Mouse (Mus musculus) liver, embryonic 11.5 days (tissue): ENCODE measurements around the gene Efhd2. TPM values are rescaled to one million over a fixed set of nuclear protein-coding genes. Genes with fewer than 3 reads are reported as not detected.
A peak's percentile ranks its signal among the peaks of the same experiment; 100 is the strongest.

ENCODE experiments used
- ATAC-seq: fragments of 200-750 bp; cut with Nextera tagmentation; replicated peaks from 2 replicates; pipeline ENCODE4 v1.8.0; 2017; ENCODE audit warnings: moderate number of reproducible peaks, mild to moderate bottlenecking, moderate TSS enrichment, moderate library complexity; ENCODE audit not compliant: low FRiP score
- DNase-seq: peaks from one replicate; pipeline ENCODE4 v3.0.0-alpha.2; 2017; ENCODE audit warnings: low spot score
- H3K27ac ChIP-seq: fragments of 300-500 bp; sonication (generic); 2 replicates; pipeline ENCODE4 v1.5.1; 2014; ENCODE audit warnings: mild to moderate bottlenecking, low read depth, low read length, control low read depth
- H3K27me3 ChIP-seq: fragments of 300-500 bp; sonication (generic); replicated peaks from 2 replicates; pipeline ENCODE4 v1.6.1; 2014; ENCODE audit warnings: low read length, mixed read lengths; ENCODE audit not compliant: control insufficient read depth, insufficient read depth
- H3K36me3 ChIP-seq: fragments of 300-500 bp; sonication (generic); 2 replicates; pipeline ENCODE4 v1.6.1; 2014; ENCODE audit warnings: mild to moderate bottlenecking, low read length, moderate library complexity, mixed read lengths; ENCODE audit not compliant: control insufficient read depth, insufficient read depth
- H3K4me1 ChIP-seq: fragments of 300-500 bp; sonication (generic); replicated peaks from 2 replicates; pipeline ENCODE4 v1.6.1; 2014; ENCODE audit warnings: low read length, mixed read lengths; ENCODE audit not compliant: control insufficient read depth, insufficient read depth
- H3K4me2 ChIP-seq: fragments of 300-500 bp; sonication (generic); 2 replicates; pipeline ENCODE4 v1.6.1; 2014; ENCODE audit warnings: mild to moderate bottlenecking, control low read depth, moderate library complexity
- H3K4me3 ChIP-seq: fragments of 300-500 bp; sonication (generic); 2 replicates; pipeline ENCODE4 v1.5.1; 2014; ENCODE audit warnings: low read depth, low read length, control low read depth
- H3K9ac ChIP-seq: fragments of 300-500 bp; sonication (generic); 2 replicates; pipeline ENCODE4 v1.6.1; 2014; ENCODE audit warnings: low read depth, low read length, control low read depth
- H3K9me3 ChIP-seq: fragments of 300-500 bp; sonication (generic); 2 replicates; pipeline ENCODE4 v1.6.1; 2016; ENCODE audit warnings: low read length, inconsistent platforms, mixed read lengths; ENCODE audit not compliant: control insufficient read depth
- WGBS: fragments of 180-500 bp; shearing (Covaris S2); extraction: QIAGEN DNeasy Blood & Tissue Kit; methylation state at CpG from one replicate; pipeline ENCODE4 v1.1.7; 2014; 5-methylcytosine and 5-hydroxymethylcytosine counted together
- polyA plus RNA-seq: library from polyadenylated mRNA; unstranded; fragments of >200 nt; fragmentation: Nextera tagmentation; extraction: Ambion mirVana; gene quantifications from 2 replicates; pipeline ENCODE4 v1.2.1, GENCODE M21; 2014

The Efhd2 gene
- polyA plus RNA-seq, 1 experiment from 2014 or later, result 69.1 TPM

DNA sequence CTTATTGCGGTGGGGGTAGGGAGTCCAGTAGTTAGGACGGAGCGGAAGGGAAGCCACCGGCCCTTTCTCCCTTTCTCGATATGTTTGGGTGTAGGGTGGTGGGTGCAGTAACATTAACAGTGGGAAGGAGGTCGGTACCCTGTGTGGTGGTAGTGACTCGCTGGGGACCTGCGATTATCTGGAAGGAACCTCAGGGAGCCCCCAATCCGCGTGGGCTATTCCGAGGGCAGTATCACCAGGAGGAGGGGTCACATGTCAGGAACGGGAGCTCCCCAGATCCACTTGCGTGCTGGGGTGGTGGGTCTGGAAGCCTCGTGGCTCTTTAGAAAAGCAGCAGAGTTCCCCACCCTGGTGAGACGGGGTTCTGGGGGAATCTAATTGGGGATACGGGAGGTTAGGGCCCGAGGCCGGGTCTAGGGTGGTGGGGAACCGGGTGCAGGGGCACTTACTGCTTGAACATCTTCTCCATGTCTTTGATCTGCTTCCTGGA is 564 bp downstream of the Efhd2 start:
- Histone ChIP-seq H3K9me3 (no peaks in the 10 kb centered on the region), H3K27ac (peak overlapping the region; percentile 83; the same call in 1 of the 2 replicates), H3K27me3 (peaks cover 2% of the 10 kb centered on the region; the same call in 1 of the 2 replicates), H3K36me3 (no peaks in the 10 kb centered on the region), H3K4me3 (peak overlapping the region; percentile 88), H3K9ac (peak overlapping the region; percentile 92), H3K4me2 (peak overlapping the region; percentile 97), H3K4me1 (peaks cover 35% of the 10 kb centered on the region)
- DNase-seq, result no peak
- ATAC-seq, result no peak; the same call in 1 of the 2 replicates
- under 1% methylated on average over 19 of the region's 19 CpGs for WGBS

GRCm38 (mm10) chr4:141872977-141873376 is 1.7 kb downstream of the Efhd2 start:
- Histone ChIP-seq H3K27ac (no peak overlapping the region), H3K4me3 (peak overlapping the region; percentile 88), H3K36me3 (no peaks in the 10 kb centered on the region), H3K9ac (peak overlapping the region; percentile 92; the same call in 1 of the 2 replicates), H3K4me2 (peak overlapping the region; percentile 97), H3K9me3 (no peaks in the 10 kb centered on the region), H3K27me3 (peaks cover 2% of the 10 kb centered on the region; the same call in 1 of the 2 replicates), H3K4me1 (peaks cover 35% of the 10 kb centered on the region)
- WGBS, result 79% methylated on average over 9 of the region's 9 CpGs
- no peak for DNase-seq
- no peak for ATAC-seq

DNA sequence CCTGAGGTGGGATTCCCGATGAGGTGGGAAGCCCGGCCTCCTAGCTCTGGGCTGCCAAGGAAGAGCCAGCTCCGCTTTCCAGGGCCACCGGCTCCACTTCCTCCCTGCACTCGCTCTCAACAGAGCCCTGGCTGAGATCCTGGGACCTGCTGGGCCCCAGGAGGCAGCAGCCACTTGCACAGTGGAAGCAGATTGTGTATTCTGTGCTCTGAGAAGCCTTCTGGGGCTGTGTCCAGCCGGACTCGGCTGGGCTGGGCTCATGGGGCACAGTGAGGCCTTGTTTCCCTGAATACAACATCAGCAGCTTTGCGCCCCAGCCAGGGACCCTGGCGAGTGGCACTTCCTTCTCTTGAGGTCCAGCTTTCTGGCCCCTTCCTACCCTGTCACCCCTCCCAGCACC is 2.8 kb downstream of the Efhd2 start:
- no peak for DNase-seq
- Histone ChIP-seq H3K4me2 (peak overlapping the region; percentile 97), H3K9ac (no peak overlapping the region), H3K4me3 (no peak overlapping the region; the same call in 1 of the 2 replicates), H3K27ac (no peak overlapping the region; the same call in 1 of the 2 replicates), H3K9me3 (no peaks in the 10 kb centered on the region), H3K36me3 (no peaks in the 10 kb centered on the region), H3K4me1 (peaks cover 38% of the 10 kb centered on the region), H3K27me3 (0 out of 2 replicates have a peak, but pooled peaks cover 2% of the 10 kb centered on the region)
- no peak for ATAC-seq
- WGBS, result 76% methylated on average over 9 of the region's 9 CpGs

GRCm38 (mm10) chr4:141871333-141871725 is 3.4 kb downstream of the Efhd2 start:
- no peak overlapping the region for H3K9ac ChIP-seq
- 91% methylated on average over 3 of the region's 3 CpGs for WGBS

DNA sequence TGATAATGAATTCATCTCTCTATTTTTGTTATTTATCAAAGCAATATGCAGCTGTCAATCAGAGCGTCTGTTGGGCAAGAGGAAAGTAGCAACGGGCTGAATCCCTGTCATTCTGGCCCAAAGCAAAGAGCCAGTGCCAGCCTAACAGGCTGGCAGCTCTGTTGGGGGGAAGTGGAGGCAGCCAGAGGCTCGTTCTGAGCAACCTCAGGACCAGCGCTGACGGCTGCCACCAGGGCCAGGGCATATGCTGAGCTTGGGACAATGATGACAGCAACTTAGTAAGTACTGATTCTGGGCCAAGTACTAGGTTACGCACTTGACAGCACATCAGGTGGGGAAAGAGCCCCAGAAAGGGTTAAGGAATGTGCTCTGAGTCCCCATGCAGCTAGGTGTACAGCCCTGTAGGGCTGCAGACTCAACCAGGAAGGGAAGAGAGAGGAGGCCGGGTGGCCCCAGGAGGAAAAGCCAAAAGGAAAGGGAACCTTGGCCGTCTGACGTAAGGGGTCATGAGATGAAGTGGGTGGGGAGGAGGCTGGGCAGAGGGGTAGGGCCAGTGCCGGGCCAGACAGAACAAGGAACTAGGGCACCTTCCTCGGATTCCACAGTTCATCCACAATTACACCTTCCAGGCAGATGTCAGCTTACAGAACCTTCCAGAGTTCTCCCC is 3.9 kb downstream of the Efhd2 start:
- Histone ChIP-seq H3K27me3 (no peaks in the 10 kb centered on the region), H3K9ac (no peak overlapping the region), H3K36me3 (no peaks in the 10 kb centered on the region), H3K4me3 (no peak overlapping the region), H3K27ac (no peak overlapping the region), H3K9me3 (no peaks in the 10 kb centered on the region), H3K4me1 (peaks cover 35% of the 10 kb centered on the region), H3K4me2 (no peak overlapping the region)
- ATAC-seq (no peak), DNase-seq (no peak)
- 75% methylated on average over 11 of the region's 11 CpGs for WGBS

More at GRCm38 (mm10) chr4:141871333-141871725, 3.4 kb downstream of the Efhd2 start:
- no peak overlapping the region for H3K27ac ChIP-seq
- H3K36me3 ChIP-seq, result no peaks in the 10 kb centered on the region
- H3K4me1 ChIP-seq, result peaks cover 40% of the 10 kb centered on the region
- no peaks in the 10 kb centered on the region for H3K9me3 ChIP-seq
- H3K4me2 ChIP-seq, result peak overlapping the region; percentile 97; the same call in 1 of the 2 replicates
- 0 out of 2 replicates have a peak, but pooled peaks cover 2% of the 10 kb centered on the region for H3K27me3 ChIP-seq
- ATAC-seq (no peak), DNase-seq (no peak)
- H3K4me3 ChIP-seq, result no peak overlapping the region

GRCm38 (mm10) chr4:141869436-141870215 is 5.1 kb downstream of the Efhd2 start:
- H3K4me1 ChIP-seq, result peaks cover 28% of the 10 kb centered on the region
- H3K4me2 ChIP-seq, result no peak overlapping the region
- H3K36me3 ChIP-seq, result peaks cover 3% of the 10 kb centered on the region; the same call in 1 of the 2 replicates
- ATAC-seq, result no peak
- H3K9ac ChIP-seq, result no peak overlapping the region
- H3K4me3 ChIP-seq, result no peak overlapping the region
- H3K27me3 ChIP-seq, result no peaks in the 10 kb centered on the region
- H3K9me3 ChIP-seq, result no peaks in the 10 kb centered on the region
- H3K27ac ChIP-seq, result no peak overlapping the region
- WGBS, result 62% methylated on average over 5 of the region's 5 CpGs
- DNase-seq, result no peak

DNA sequence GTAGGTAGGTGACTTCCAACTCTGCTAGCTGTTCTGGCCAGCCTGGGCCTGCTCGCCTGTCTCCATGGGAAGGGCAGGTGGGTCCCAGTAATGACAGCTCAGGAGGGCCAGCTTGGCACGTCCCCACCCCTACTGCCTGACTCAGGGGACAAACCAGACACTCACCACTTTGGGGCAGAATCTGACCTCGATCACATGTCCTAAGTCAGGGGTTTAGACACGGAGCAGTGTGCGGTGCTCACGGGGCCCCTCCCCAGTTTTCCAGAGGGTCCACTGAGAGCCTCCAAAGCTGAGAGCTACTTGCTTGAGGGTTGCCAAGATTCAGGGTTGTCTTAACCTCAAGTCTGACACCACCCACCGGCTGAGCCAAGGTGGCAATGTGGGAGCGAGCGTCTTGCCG is 6.7 kb downstream of the Efhd2 start:
- H3K36me3 ChIP-seq, result peaks cover 14% of the 10 kb centered on the region; the same call in 1 of the 2 replicates

GRCm38 (mm10) chr4:141867498-141867897 is 7.2 kb downstream of the Efhd2 start:
- H3K36me3 ChIP-seq, result peaks cover 14% of the 10 kb centered on the region; the same call in 1 of the 2 replicates
- WGBS, result 72% methylated on average over 4 of the region's 4 CpGs
- H3K27ac ChIP-seq, result no peak overlapping the region
- ATAC-seq (no peak), DNase-seq (no peak)
- peaks cover 15% of the 10 kb centered on the region for H3K4me1 ChIP-seq
- H3K4me2 ChIP-seq, result no peak overlapping the region
- no peak overlapping the region for H3K4me3 ChIP-seq
- H3K9ac ChIP-seq, result no peak overlapping the region
- H3K27me3 ChIP-seq, result no peaks in the 10 kb centered on the region
- H3K9me3 ChIP-seq, result no peaks in the 10 kb centered on the region

More for the DNA sequence above, 6.7 kb downstream of the Efhd2 start:
- DNase-seq, result no peak
- 90% methylated on average over 10 of the region's 10 CpGs for WGBS
- no peak for ATAC-seq
- Histone ChIP-seq H3K9ac (no peak overlapping the region), H3K27me3 (no peaks in the 10 kb centered on the region), H3K27ac (no peak overlapping the region), H3K9me3 (no peaks in the 10 kb centered on the region), H3K4me1 (peaks cover 21% of the 10 kb centered on the region), H3K4me3 (no peak overlapping the region), H3K4me2 (no peak overlapping the region)
